Mouse (Mus musculus): Measurements from ENCODE around the gene Olfr1474.

- no peak for TF ChIP-seq CTCF (IDR thresholded peaks at IDR 0.05 in 2 of 3, conservative IDR thresholded peaks at IDR 0.05 in 1 of 3; ENCODE audit: control insufficient read depth in 1 of 3, insufficient read depth in 1 of 3, low read depth in 2 of 3, low read length in 3 of 3, poor library complexity in 1 of 3, severe bottlenecking in 1 of 3)
- no peak for TF ChIP-seq CHD1 (IDR thresholded peaks at IDR 0.05; ENCODE audit: low read depth, low read length)
- no peak for TF ChIP-seq USF1 (IDR thresholded peaks at IDR 0.05; ENCODE audit: low read depth, low read length)
- no peak for TF ChIP-seq UBTF (IDR thresholded peaks at IDR 0.05; ENCODE audit: borderline replicate concordance, insufficient read depth, low read depth, low read length)
Measured at GRCm38 (mm10) chr19:13455986-13456385, 13.4 kb upstream of the Olfr1474 start, which contains the start of gene Olfr1472.
